Mouse (Mus musculus) forelimb bud, embryonic 11.5 days (tissue): ENCODE data around the gene Prdm5.

Experiments
- DNase-seq: peaks from one replicate; pipeline ENCODE4 v3.0.0-alpha.2; 2012; ENCODE audit warnings: low read depth, low spot score

Gene Prdm5

GRCm38 (mm10) chr6:65778861-65779688 is at the start of gene Prdm5:
Gene Prdm5, plus strand, starts transcription at chr6:65778988.
- peak; percentile 57 for DNase-seq

DNA sequence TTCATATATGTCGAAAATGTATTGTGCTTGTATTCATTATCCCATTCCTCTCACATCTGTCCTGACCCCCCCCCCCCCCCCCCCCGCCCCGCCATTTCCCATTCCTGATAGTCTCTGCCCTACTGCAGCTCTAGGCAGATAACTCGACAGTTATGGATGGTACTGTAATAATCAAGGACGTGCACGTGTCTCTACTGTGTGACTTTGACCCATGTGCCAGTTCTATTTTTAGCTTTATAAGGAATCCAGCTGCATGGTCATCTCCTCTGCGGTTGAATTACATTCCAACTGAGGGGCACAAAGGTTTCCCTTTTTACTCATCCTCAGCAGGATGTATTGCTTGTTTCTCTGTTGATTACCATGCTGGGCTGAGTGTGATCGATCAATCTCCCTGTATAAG is 39.3 kb upstream of the Prdm5 start:
- no peak for DNase-seq

GRCm38 (mm10) chr6:65743144-65743870 is 35.5 kb upstream of the Prdm5 start:
- no peak for DNase-seq

- no peak for DNase-seq
These were observed 35.0 kb upstream of the Prdm5 start for GRCm38 (mm10) chr6:65743871-65744202.

DNA sequence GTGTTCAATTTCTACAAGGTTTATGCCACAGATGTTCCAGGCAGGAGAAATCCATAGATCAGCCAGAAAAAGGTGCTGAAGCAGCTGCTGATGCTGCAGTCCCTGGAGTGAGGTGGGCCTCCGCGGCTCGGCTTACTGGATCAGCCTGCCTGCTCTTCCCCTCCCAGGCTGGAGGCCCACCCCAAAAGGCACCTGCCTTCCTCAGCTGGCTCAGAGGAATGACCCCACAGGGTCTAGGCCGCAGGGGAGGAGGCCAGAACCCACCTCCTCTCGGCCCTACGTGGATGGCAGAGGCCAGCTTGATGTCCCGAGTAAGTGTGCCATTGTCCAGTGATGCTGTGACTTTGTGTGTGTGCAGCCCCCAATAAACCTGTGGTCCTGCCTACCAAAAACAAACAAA is 20.6 kb upstream of the Prdm5 start:
- no peak for DNase-seq

DNA sequence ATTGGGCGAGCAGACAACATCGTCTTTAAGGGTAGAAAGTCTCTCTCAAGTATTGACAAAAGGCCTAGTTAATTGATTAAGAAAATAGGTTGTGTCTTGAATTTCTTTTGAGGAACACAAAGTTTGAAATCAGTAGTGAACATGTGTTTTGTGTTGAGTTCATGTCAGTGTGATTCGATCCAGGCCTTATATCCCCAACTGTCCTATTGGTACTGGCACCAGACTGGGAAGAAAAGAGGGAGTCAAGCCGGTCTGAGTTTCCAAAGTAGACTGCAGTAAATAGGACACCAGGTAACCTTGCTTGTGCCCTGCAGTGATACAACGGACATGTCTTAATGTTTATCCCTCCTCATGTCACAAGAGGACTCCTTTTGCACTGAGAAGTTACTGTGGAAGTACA is 19.6 kb upstream of the Prdm5 start:
- DNase-seq, result no peak

DNA sequence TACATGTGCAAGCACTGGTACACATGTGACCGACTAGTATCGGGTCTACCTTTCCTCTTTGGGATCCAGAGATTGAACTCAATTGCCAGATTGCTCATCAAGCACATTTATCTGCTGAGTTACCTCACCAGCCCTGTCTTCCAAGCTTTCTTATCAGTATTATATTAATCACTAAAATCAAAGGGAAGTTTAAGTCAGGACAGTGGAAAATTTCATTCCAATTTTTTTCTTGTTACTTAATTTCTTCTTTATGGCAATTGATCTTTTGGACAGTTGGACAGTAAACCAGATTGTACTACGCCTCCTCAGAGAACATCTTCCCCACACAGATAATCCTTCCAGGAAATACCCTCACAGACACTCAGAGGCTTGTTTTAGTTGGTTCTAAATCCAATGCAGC is 18.7 kb upstream of the Prdm5 start:
- DNase-seq, result no peak

DNA sequence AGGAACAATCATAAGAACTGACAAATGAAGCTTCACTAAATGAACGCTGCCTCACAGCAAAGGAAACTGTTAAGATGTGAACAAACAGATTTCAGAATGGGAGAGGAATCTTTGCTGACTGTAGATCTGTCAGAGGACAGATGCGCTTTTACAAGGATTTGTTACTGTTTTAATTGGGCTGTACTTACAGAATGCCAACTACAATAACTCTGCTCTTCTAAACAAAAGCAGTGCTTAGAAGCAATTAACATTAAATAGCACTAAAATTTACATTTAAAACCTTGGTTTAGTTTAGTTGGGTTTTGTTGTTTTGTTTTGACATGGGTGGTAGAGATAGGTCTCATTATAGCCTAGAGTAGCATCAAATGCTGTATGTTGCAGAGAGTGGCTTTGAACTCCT is 14.3 kb upstream of the Prdm5 start:
- no peak for DNase-seq

GRCm38 (mm10) chr6:65765057-65765456 is 13.7 kb upstream of the Prdm5 start:
- DNase-seq, result no peak

DNA sequence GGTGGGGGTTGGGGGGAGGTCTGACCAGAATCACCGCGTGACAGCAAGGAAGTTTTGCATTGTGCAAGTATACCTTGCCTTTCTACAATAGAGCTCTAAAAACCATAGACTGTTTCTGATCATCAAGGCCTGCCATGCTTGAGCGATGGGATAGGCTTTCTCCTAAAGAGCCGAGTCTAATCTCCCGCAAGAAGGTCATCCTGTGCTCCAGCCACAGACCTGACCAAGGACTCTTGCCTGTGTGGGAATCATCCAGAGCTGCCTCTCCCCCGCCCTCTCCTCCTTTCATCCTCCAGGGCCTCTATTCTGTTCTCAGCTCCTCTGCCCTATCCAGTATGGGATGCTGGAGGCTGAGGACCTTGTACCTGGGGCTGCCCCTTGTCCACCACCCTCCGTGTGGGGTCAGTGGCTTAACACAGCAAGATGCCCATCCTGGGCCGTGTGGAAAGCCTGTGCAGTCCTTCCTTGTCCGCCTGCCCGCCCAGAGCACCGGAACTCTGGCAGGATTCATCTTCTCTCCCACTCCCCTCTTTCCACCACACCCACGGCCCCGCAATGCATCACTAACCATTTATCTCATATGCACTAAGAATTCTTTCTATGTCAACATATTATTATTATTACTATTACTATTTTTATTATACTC is 12.9 kb upstream of the Prdm5 start:
- DNase-seq, result no peak

DNA sequence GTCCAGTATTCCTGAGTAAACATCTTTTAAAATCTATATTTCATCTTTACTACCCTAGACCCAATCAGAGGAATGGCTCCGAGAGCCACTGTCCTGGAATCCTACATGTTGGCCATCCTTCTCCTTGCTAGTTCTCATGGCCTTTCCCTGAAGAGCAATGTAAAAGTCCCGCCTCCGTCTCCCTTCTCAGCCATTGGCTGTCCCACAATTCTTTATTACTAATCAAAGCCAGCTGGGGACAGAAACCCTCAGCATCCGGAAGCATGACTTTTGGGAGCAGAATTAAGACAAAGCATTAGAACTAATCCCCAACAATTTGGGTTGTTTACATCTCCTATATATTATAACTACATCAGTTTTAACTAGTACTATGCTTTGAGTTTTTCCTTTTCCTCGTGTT is 10.9 kb upstream of the Prdm5 start:
- DNase-seq, result no peak

DNA sequence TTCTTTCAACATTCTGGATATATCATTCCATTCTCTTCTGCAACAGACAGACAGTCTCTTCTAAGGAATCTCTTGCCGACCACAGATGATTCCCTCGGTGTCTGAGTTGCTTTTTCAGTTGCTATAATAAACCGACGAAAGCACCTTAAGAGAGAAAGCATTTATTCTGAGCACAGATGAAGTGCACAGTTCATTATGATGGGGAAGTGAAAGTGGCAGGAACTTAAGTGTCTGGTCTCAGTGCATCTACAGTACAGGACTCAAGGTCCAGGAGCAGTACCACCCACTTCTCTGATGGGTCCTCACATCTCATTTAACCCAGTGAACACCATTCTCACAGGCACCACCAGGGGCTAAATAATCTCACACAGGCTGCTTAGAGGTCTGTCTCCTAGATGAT is 5.2 kb upstream of the Prdm5 start:
- DNase-seq, result no peak

GRCm38 (mm10) chr6:65779689-65780233 is 973 bp downstream of the Prdm5 start:
- DNase-seq, result no peak

DNA sequence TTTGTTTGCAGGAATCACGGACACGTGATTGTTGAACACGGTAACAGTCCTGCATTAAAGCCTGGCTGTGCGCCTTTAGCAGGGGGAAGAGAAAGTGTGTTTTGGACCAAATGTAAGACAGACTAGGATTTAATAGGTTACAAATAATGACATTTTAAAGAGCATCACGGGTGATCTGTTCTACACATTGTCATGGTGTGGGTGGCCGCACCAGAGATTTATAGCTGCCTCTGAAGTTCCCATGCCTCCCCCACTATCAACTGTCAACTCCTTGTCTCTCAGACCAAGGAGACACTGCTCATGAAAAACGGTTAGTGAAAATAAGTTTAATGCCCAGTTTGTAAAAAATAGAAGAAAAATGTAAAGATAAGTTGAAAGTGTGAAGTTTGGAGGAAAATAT is 2.7 kb downstream of the Prdm5 start:
- no peak for DNase-seq

- no peak for DNase-seq
These were observed 4.9 kb downstream of the Prdm5 start for GRCm38 (mm10) chr6:65783670-65784069.

DNA sequence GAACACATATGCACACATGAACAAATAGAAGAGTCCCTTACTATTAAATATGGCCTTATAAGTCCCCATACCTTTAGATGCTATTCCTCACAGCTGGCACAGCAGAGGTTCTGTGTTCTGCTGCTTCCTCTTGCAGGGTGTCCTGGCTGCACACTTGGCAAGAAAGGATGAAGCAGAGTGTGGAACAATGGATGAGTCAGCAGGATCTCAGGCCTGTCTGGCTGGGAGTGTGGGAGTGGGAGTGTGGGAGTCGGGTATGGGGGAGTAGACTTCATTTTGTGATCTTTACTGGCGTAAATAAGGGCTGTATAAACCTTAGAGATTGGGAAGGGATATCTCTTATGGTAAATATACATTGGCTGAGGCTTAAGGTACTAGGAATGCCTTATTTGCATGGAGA is 14.1 kb downstream of the Prdm5 start:
- no peak for DNase-seq

DNA sequence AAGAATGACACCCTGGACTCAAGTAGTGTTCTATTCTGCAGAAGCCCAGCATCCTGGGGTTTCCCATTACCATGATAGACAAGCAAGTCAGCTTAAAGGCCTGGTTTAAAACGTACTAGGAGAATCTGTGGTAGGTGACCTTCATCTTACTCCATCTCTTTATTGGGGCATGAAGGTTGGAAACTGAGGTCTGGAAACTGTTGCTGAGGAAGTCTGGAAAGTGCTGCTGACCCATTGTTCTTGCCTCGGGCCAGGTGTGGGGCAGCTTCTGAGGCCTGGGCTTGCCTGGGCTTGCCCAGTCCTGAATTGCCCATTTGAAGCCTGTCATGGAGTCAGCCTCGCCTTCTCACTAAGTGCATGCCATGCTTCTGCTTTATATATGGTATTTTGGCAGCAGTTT is 17.8 kb downstream of the Prdm5 start:
- DNase-seq, result no peak

GRCm38 (mm10) chr6:65797276-65797675 is 18.5 kb downstream of the Prdm5 start:
- DNase-seq, result no peak

- DNase-seq, result no peak
These were observed 19.6 kb downstream of the Prdm5 start for GRCm38 (mm10) chr6:65798390-65798789.

GRCm38 (mm10) chr6:65811685-65812084 is 32.9 kb downstream of the Prdm5 start:
- DNase-seq, result peak; percentile 62

DNA sequence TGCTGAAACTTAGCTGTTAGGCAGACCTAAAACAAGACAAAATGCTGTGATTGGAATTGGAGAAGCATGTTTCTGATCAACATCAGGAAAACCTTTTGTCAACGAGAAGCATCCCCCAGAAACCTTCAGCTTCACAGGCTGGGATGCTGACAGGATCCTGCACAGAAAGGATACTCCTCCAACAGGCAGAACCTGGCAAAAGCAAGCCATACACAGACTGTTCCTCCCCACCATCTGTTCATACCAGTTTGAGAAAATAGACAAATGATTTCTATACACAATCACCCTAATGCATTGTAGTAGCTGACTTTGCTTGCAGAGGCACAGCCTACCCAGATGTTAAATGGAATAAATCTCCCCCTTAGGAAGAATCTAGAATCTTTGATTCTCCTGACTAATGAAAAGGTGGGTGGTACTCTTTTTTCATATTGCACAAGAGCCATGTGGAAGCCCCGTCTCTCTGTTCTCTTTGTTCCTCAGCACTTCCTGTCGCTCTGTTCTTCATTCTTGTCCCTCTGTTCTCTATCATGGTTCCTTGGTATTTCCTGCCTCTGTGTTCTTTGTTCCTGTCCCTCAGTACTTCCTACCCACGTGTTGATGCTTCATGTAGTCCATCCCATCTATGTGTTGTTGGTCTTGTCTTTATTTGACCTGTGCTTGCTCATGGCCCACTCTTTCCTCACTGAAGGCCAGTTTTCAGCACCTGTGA is 39.4 kb downstream of the Prdm5 start:
- peak; percentile 7 for DNase-seq

DNA sequence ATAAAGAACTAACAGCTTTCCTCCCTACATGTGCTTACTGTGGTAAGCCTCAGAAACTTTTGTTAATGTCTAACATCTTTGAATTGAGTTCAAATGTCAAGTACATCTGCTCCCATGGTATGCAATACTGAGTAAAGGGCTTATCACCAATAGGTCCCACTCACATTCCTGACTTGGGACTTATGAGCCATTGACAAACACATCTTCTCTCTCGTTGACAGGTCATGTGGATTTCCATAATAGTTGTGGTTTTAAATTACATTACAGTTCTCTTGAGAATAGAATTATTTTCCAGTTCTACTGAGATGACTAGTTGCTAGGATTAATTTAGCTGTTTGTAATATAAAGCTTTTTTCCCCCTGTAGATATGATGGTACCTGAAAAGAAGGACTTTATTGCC is 49.9 kb downstream of the Prdm5 start:
- no peak for DNase-seq
